Mouse (Mus musculus): ENCODE data around the gene Isg20.

- TF ChIP-seq CTCF (conservative IDR thresholded peaks at IDR 0.05; ENCODE audit: low read length) (peak; percentile 97), POU5F1 (IDR thresholded peaks at IDR 0.05; ENCODE audit: borderline replicate concordance, low read length) (no peak), NANOG (IDR thresholded peaks at IDR 0.05; ENCODE audit: borderline replicate concordance, low read length) (no peak)
These were observed 22.6 kb upstream of the Isg20 start for GRCm38 (mm10) chr7:78890641-78891040.

Data from E14TG2a.4 (cell line).